Mouse (Mus musculus) layer of hippocampus, adult 2 months (tissue): ENCODE measurements at regions not wholly inside any gene's neighbourhood (a gene's known extent, or its start where the extent isn't known, plus 50 kb on each side); places are given as distances from the start of the nearest gene placed in this dataset.

ENCODE experiments used
- DNase-seq, 2 experiments: peaks; one replicate each; pipeline ENCODE4 v3.0.0; 2022; ENCODE audit warnings: low spot score in 2 of 2
- H3K27ac ChIP-seq: fragments of 200-600 bp; 2 replicates; pipeline ENCODE4 v1.8.1; 2022
- H3K4me3 ChIP-seq: fragments of 200-600 bp; 2 replicates; pipeline ENCODE4 v1.8.1; 2022; ENCODE audit warnings: mild to moderate bottlenecking
- CTCF ChIP-seq: fragments of 200-600 bp; conservative IDR thresholded peaks from 2 replicates; pipeline ENCODE4 v1.8.1; 2022; ENCODE audit warnings: antibody characterized with exemption, mild to moderate bottlenecking, moderate library complexity

GRCm38 (mm10) chrX:13412726-13413125 lies 53.2 kb upstream of the Nyx start:
- H3K4me3 ChIP-seq: no peak overlapping the region
- no peak overlapping the region for H3K27ac ChIP-seq
- DNase-seq: no peak
- no peak for TF ChIP-seq CTCF

- TF ChIP-seq CTCF: no peak
- H3K4me3 ChIP-seq: no peak overlapping the region
Measured at GRCm38 (mm10) chrX:13413135-13413534, 52.8 kb upstream of the Nyx start.

More at GRCm38 (mm10) chrX:13413135-13413534, 52.8 kb upstream of the Nyx start:
- no peak overlapping the region for H3K27ac ChIP-seq
- no peak for DNase-seq
